Mouse (Mus musculus): ENCODE measurements at regions not wholly inside any gene's neighbourhood (a gene's known extent, or its start where the extent isn't known, plus 50 kb on each side); places are given as distances from the start of the nearest gene placed in this dataset.

GRCm38 (mm10) chr7:117269263-117269897, 111.4 kb upstream of the Xylt1 start:
- DNase-seq, result no peak

- DNase-seq, result no peak
Measured at GRCm38 (mm10) chr7:117278388-117278961, 102.3 kb upstream of the Xylt1 start.

GRCm38 (mm10) chr7:117282194-117282593, 98.6 kb upstream of the Xylt1 start:
- no peak for DNase-seq

DNA sequence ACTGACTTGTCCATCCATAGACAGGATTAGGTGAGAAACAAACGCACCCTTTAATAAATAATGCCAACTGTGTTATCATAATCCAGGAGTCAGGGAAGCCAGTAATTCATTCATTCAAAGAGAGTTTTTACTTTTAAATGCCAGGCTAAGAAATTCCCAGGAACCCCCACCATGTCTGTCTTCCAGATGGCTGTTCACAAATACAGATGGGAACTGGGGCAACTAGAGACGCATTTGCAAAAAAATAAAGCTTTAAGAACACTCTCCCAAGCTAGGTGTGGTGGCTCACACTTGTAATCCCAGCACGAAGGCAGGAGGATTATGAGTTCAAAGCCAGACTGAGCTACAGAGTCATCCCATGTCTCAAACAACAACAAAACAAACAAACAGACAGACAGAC, 95.6 kb upstream of the Xylt1 start:
- no peak for DNase-seq

GRCm38 (mm10) chr7:117285985-117286384, 94.8 kb upstream of the Xylt1 start:
- DNase-seq, result no peak

GRCm38 (mm10) chr7:117303705-117304104, 77.1 kb upstream of the Xylt1 start:
- peak; percentile 5 for DNase-seq

DNA sequence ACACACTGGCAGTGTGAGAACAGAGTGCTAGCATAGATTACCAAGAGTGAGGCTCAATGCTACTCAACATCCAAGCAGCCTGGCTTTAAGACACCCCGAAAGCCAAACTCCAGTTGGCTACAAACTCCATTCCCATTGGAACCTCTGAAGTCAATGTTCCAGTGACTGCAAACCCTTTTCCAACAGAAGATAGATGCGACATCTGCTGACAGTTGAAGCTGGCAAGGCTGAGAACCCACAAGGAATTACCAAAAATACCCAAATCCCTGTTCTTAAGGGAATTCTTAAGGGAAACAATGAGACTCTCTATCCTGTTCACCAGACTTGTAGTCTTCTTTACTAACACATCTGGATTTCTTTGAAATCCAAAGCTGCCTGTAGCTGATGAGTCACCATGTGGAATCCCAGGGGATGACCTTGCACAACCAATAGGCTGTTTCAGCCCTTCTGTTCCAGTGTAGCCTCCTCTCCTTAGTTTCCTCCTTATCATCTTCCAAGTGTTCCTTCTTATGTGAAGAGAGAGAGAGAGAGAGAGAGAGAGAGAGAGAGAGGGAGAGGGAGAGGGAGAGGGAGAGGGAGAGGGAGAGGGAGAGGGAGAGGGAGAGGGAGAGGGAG, 70.1 kb upstream of the Xylt1 start:
- DNase-seq, result no peak

GRCm38 (mm10) chr7:117311316-117311715, 69.5 kb upstream of the Xylt1 start:
- no peak for DNase-seq

- no peak for DNase-seq
Measured at GRCm38 (mm10) chr7:117316126-117316805, 64.5 kb upstream of the Xylt1 start.

- DNase-seq, result no peak
Measured at GRCm38 (mm10) chr7:117317362-117317761, 63.4 kb upstream of the Xylt1 start.

GRCm38 (mm10) chr7:117320552-117320951, 60.2 kb upstream of the Xylt1 start:
- DNase-seq, result no peak

Measured in right cerebral cortex, postnatal 25 days (tissue).